Mouse (Mus musculus): ENCODE results near the gene Tarbp2. TPM values are rescaled to one million over a fixed set of nuclear protein-coding genes. Genes with fewer than 3 reads are reported as not detected.

The Tarbp2 gene
- polyA plus RNA-seq, 1 experiment: 335 TPM

- Histone ChIP-seq H3K4me1 (ENCODE audit: control insufficient read depth, insufficient read depth, low read length) (no peaks in the 10 kb centered on the region), H3K27ac (ENCODE audit: control insufficient read depth, insufficient read depth, low read depth, low read length) (no peak overlapping the region), H3K4me3 (ENCODE audit: control insufficient read depth, low read depth, low read length) (no peak overlapping the region), H3K27me3 (ENCODE audit: control insufficient read depth, insufficient read depth, low read length) (no peaks in the 10 kb centered on the region), H3K36me3 (ENCODE audit: control insufficient read depth, insufficient read depth, low read length) (no peaks in the 10 kb centered on the region)
- TF ChIP-seq POLR2A (IDR thresholded peaks at IDR 0.05; ENCODE audit: control insufficient read depth, low read depth, low read length): no peak
- TF ChIP-seq CTCF (IDR thresholded peaks at IDR 0.05; ENCODE audit: control insufficient read depth, insufficient read depth, insufficient replicate concordance, low read depth, low read length): no peak
Measured at GRCm38 (mm10) chr15:102562491-102562890, 44.5 kb downstream of the Tarbp2 start.

GRCm38 (mm10) chr15:102563061-102563460 is 45.1 kb downstream of the Tarbp2 start:
- no peaks in the 10 kb centered on the region for H3K27me3 ChIP-seq (ENCODE audit: control insufficient read depth, insufficient read depth, low read length)

GRCm38 (mm10) chr15:102563681-102564080 is 45.7 kb downstream of the Tarbp2 start:
- Histone ChIP-seq H3K4me3 (ENCODE audit: control insufficient read depth, low read depth, low read length) (no peak overlapping the region), H3K4me1 (ENCODE audit: control insufficient read depth, insufficient read depth, low read length) (no peaks in the 10 kb centered on the region), H3K27me3 (ENCODE audit: control insufficient read depth, insufficient read depth, low read length) (no peaks in the 10 kb centered on the region), H3K27ac (ENCODE audit: control insufficient read depth, insufficient read depth, low read depth, low read length) (no peak overlapping the region), H3K36me3 (ENCODE audit: control insufficient read depth, insufficient read depth, low read length) (no peaks in the 10 kb centered on the region)
- TF ChIP-seq CTCF (IDR thresholded peaks at IDR 0.05; ENCODE audit: control insufficient read depth, insufficient read depth, insufficient replicate concordance, low read depth, low read length) (no peak), POLR2A (IDR thresholded peaks at IDR 0.05; ENCODE audit: control insufficient read depth, low read depth, low read length) (no peak)

More at GRCm38 (mm10) chr15:102563061-102563460, 45.1 kb downstream of the Tarbp2 start:
- TF ChIP-seq CTCF (IDR thresholded peaks at IDR 0.05; ENCODE audit: control insufficient read depth, insufficient read depth, insufficient replicate concordance, low read depth, low read length) (no peak), POLR2A (IDR thresholded peaks at IDR 0.05; ENCODE audit: control insufficient read depth, low read depth, low read length) (no peak)
- Histone ChIP-seq H3K4me3 (ENCODE audit: control insufficient read depth, low read depth, low read length) (no peak overlapping the region), H3K36me3 (ENCODE audit: control insufficient read depth, insufficient read depth, low read length) (no peaks in the 10 kb centered on the region), H3K4me1 (ENCODE audit: control insufficient read depth, insufficient read depth, low read length) (no peaks in the 10 kb centered on the region), H3K27ac (ENCODE audit: control insufficient read depth, insufficient read depth, low read depth, low read length) (no peak overlapping the region)

- no peaks in the 10 kb centered on the region for H3K4me1 ChIP-seq (ENCODE audit: control insufficient read depth, insufficient read depth, low read length)
- H3K27me3 ChIP-seq (ENCODE audit: control insufficient read depth, insufficient read depth, low read length): no peaks in the 10 kb centered on the region
- no peak for TF ChIP-seq CTCF (IDR thresholded peaks at IDR 0.05; ENCODE audit: control insufficient read depth, insufficient read depth, insufficient replicate concordance, low read depth, low read length)
- no peak for TF ChIP-seq POLR2A (IDR thresholded peaks at IDR 0.05; ENCODE audit: control insufficient read depth, low read depth, low read length)
- H3K27ac ChIP-seq (ENCODE audit: control insufficient read depth, insufficient read depth, low read depth, low read length): no peak overlapping the region
- no peak overlapping the region for H3K4me3 ChIP-seq (ENCODE audit: control insufficient read depth, low read depth, low read length)
- H3K36me3 ChIP-seq (ENCODE audit: control insufficient read depth, insufficient read depth, low read length): no peaks in the 10 kb centered on the region
Measured at GRCm38 (mm10) chr15:102567849-102568248, 49.9 kb downstream of the Tarbp2 start.

DNA sequence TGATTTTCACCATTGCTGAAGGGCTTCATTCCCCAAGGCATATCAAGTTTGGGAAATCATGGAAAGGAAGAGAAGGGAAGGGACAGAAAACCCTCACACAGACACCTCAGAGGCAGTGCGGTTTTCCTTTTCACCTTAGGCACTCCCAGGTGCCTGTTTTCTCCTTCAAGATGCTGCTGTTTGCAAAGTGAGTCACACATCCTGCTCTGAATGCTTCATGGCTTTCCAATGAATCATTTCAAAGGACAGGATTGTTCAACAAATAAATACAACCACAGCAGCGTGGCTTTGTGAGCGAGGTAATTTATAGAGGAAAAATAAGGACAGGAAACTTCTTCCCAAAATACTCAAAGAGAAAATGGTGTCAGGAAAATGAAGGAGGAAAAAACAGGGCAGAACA is 54.1 kb downstream of the Tarbp2 start:
- Histone ChIP-seq H3K27me3 (ENCODE audit: control insufficient read depth, insufficient read depth, low read length) (no peaks in the 10 kb centered on the region), H3K36me3 (ENCODE audit: control insufficient read depth, insufficient read depth, low read length) (no peaks in the 10 kb centered on the region), H3K4me1 (ENCODE audit: control insufficient read depth, insufficient read depth, low read length) (no peaks in the 10 kb centered on the region), H3K27ac (ENCODE audit: control insufficient read depth, insufficient read depth, low read depth, low read length) (no peak overlapping the region), H3K4me3 (ENCODE audit: control insufficient read depth, low read depth, low read length) (no peak overlapping the region)
- no peak for TF ChIP-seq CTCF (IDR thresholded peaks at IDR 0.05; ENCODE audit: control insufficient read depth, insufficient read depth, insufficient replicate concordance, low read depth, low read length)
- TF ChIP-seq POLR2A (IDR thresholded peaks at IDR 0.05; ENCODE audit: control insufficient read depth, low read depth, low read length): no peak

Other genes with a start within 250 kb of the Tarbp2 start
- gene Gm9918, start 247.6 kb upstream of the Tarbp2 start, polyA plus RNA-seq (2012; rRNA removed): 0.08 and 0.10 TPM in 2 replicates
- gene Mfsd5, start 238.7 kb upstream of the Tarbp2 start, polyA plus RNA-seq (2012; rRNA removed): 12.1 and 14.3 TPM in 2 replicates
- gene Espl1, start 221.9 kb upstream of the Tarbp2 start, polyA plus RNA-seq (2012; rRNA removed): 41.4 and 45.3 TPM in 2 replicates
- 296 and 331 TPM in 2 replicates for gene Pfdn5, start 192.1 kb upstream of the Tarbp2 start, polyA plus RNA-seq (2012; rRNA removed)
- gene Myg1, start 186.5 kb upstream of the Tarbp2 start, polyA plus RNA-seq (2012; rRNA removed): 30.3 and 34.3 TPM in 2 replicates
- 41.5 and 43.5 TPM in 2 replicates for gene Aaas, start 167.4 kb upstream of the Tarbp2 start, polyA plus RNA-seq (2012; rRNA removed)
- 0.06 TPM in 1 of 2 replicates, not detected in the other for gene Sp7, start 151.0 kb upstream of the Tarbp2 start, polyA plus RNA-seq (2012; rRNA removed)
- 17.0 and 18.5 TPM in 2 replicates for gene Sp1, start 112.0 kb upstream of the Tarbp2 start, polyA plus RNA-seq (2012; rRNA removed)
- 131 and 168 TPM in 2 replicates for gene Amhr2, start 72.8 kb upstream of the Tarbp2 start, polyA plus RNA-seq (2012; rRNA removed)
- 18.5 and 19.7 TPM in 2 replicates for gene Prr13, start 59.2 kb upstream of the Tarbp2 start, polyA plus RNA-seq (2012; rRNA removed)
- 1,040 and 1,129 TPM in 2 replicates for gene Pcbp2, start 47.7 kb upstream of the Tarbp2 start, polyA plus RNA-seq (2012; rRNA removed)
- gene Gm10337, start 14.5 kb upstream of the Tarbp2 start, polyA plus RNA-seq (2012; rRNA removed): not detected in 2 replicates
- gene Map3k12, start 1.1 kb upstream of the Tarbp2 start, polyA plus RNA-seq (2012; rRNA removed): 7.0 and 7.8 TPM in 2 replicates
- gene Npff, start 6.8 kb downstream of the Tarbp2 start, polyA plus RNA-seq (2012; rRNA removed): 0.67 and 0.77 TPM in 2 replicates
- 0.68 TPM in 1 of 2 replicates, not detected in the other for gene Gm28047, start 106.9 kb downstream of the Tarbp2 start, polyA plus RNA-seq (2012; rRNA removed)
- 33.9 and 42.9 TPM in 2 replicates for gene Atf7, start 107.3 kb downstream of the Tarbp2 start, polyA plus RNA-seq (2012; rRNA removed)
- 53.6 and 70.7 TPM in 2 replicates for gene Atp5g2, start 154.2 kb downstream of the Tarbp2 start, polyA plus RNA-seq (2012; rRNA removed)
- 18.0 and 20.1 TPM in 2 replicates for gene Calcoco1, start 204.0 kb downstream of the Tarbp2 start, polyA plus RNA-seq (2012; rRNA removed)